Mouse (Mus musculus) ES-E14 (cell line): ENCODE results near the gene P4ha2.

ENCODE experiments used
- HCFC1 ChIP-seq: IDR thresholded peaks from 2 replicates; pipeline ENCODE4 v1.6.1; 2012; ENCODE audit warnings: low read length, inconsistent platforms, borderline replicate concordance; ENCODE audit not compliant: insufficient read depth
- ZC3H11A ChIP-seq: IDR thresholded peaks from 2 replicates; pipeline ENCODE4 v1.6.1; 2012; ENCODE audit warnings: low read depth, mild to moderate bottlenecking, inconsistent platforms, low read length, borderline replicate concordance
- ZNF384 ChIP-seq: IDR thresholded peaks from 2 replicates; pipeline ENCODE4 v1.6.1; 2012; ENCODE audit warnings: low read depth, low read length, inconsistent platforms

- TF ChIP-seq HCFC1 (no peak), ZC3H11A (no peak), ZNF384 (no peak)
Measured at GRCm38 (mm10) chr11:54152957-54153356, 53.1 kb downstream of the P4ha2 start.
